Mouse (Mus musculus): ENCODE data around the gene Cd151. TPM values are rescaled to one million over a fixed set of nuclear protein-coding genes. Genes with fewer than 3 reads are reported as not detected.

Gene Cd151
- total RNA-seq (2021), result 100 to 1,000 TPM; 297 to 312 TPM

- intact Hi-C loops (cut with DNase I), result no loop called here
- peak; percentile 94 for DNase-seq
Observed at GRCm38 (mm10) chr7:141467230-141468030, at the start of gene Cd151. Gene Cd151 (plus strand): TSS chr7:141467392.

GRCm38 (mm10) chr7:141417731-141418681 lies 49.2 kb upstream of the Cd151 start:
- DNase-seq, result no peak
- intact Hi-C loops (cut with DNase I), result no loop called here

GRCm38 (mm10) chr7:141418970-141419369 lies 48.2 kb upstream of the Cd151 start:
- no peak for DNase-seq
- intact Hi-C loops (cut with DNase I), result no loop called here

GRCm38 (mm10) chr7:141420030-141420702 lies 47.0 kb upstream of the Cd151 start:
- DNase-seq, result no peak
- intact Hi-C loops (cut with DNase I), result no loop called here

- no peak for DNase-seq
Observed at GRCm38 (mm10) chr7:141423811-141424210, 43.4 kb upstream of the Cd151 start.

GRCm38 (mm10) chr7:141426948-141427730 lies 40.1 kb upstream of the Cd151 start:
- intact Hi-C loops (cut with DNase I), result no loop called here
- DNase-seq, result no peak

More at GRCm38 (mm10) chr7:141423811-141424210, 43.4 kb upstream of the Cd151 start:
- intact Hi-C loops (cut with DNase I), result no loop called here

GRCm38 (mm10) chr7:141428701-141429100 lies 38.5 kb upstream of the Cd151 start:
- no peak for DNase-seq
- intact Hi-C loops (cut with DNase I), result no loop called here

GRCm38 (mm10) chr7:141429310-141429709 lies 37.9 kb upstream of the Cd151 start, which contains the start of gene Cend1:
Gene Cend1 (minus strand): TSS chr7:141429491.
- DNase-seq, result peak; percentile 57 to 65
- intact Hi-C loops (cut with DNase I), result no loop called here

- intact Hi-C loops (cut with DNase I), result no loop called here
- peak; percentile 38 to 49 for DNase-seq
Observed at GRCm38 (mm10) chr7:141429840-141430584, 37.2 kb upstream of the Cd151 start.

GRCm38 (mm10) chr7:141430585-141431240 lies 36.5 kb upstream of the Cd151 start:
- DNase-seq, result no peak
- intact Hi-C loops (cut with DNase I), result no loop called here

GRCm38 (mm10) chr7:141431434-141432185 lies 35.6 kb upstream of the Cd151 start:
- DNase-seq, result no peak
- intact Hi-C loops (cut with DNase I), result no loop called here

GRCm38 (mm10) chr7:141432186-141432611 lies 35.0 kb upstream of the Cd151 start:
- DNase-seq, result peak; percentile 74 to 78
- intact Hi-C loops (cut with DNase I), result no loop called here

GRCm38 (mm10) chr7:141432741-141433516 lies 34.3 kb upstream of the Cd151 start:
- intact Hi-C loops (cut with DNase I), result no loop called here
- peak; percentile 83 for DNase-seq

GRCm38 (mm10) chr7:141433517-141434400 lies 33.4 kb upstream of the Cd151 start:
- intact Hi-C loops (cut with DNase I), result no loop called here
- DNase-seq, result no peak

- intact Hi-C loops (cut with DNase I), result no loop called here
- DNase-seq, result peak; percentile 60 to 69
Observed at GRCm38 (mm10) chr7:141434464-141434863, 32.7 kb upstream of the Cd151 start.
